Mouse (Mus musculus): ENCODE measurements at regions not wholly inside any gene's neighbourhood (a gene's known extent, or its start where the extent isn't known, plus 50 kb on each side); places are given as distances from the start of the nearest gene placed in this dataset.

DNA sequence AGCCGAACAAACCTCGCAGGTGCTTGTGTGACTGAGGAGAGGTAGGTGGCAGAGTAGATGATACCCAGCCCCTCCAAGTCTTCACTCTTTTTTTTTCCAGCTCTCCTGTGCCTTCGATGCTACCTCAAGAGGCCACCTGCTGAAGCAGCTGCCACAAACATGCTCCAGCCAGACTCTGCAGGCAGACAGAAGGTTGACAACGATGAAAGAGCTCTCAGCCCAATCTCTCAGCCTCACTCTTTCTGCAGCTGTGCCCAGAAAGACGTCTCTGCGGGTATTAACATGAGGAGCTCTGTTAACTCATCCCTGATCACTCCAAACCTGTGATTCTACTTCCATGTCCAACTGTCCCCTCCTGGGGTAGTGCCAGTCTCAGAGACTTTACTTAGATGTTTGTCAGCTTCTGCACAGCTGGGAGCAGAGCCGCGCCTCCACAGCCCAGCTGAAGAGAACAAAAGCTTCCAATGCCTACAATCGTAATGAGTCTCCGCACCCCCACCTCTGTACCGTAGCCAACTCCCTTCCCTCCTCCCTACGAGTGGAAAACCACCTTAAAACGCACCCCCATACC lies 2512.8 kb upstream of the 5930422O12Rik start:
- TF ChIP-seq CTCF (conservative IDR thresholded peaks at IDR 0.05; ENCODE audit: low read length) (no peak), NANOG (IDR thresholded peaks at IDR 0.05; ENCODE audit: borderline replicate concordance, low read length) (no peak), POU5F1 (IDR thresholded peaks at IDR 0.05; ENCODE audit: borderline replicate concordance, low read length) (no peak)

Data from E14TG2a.4 (cell line).